Mouse (Mus musculus) cerebellum, adult 8-10 months (tissue): ENCODE data around the gene Rho.
A peak's percentile ranks its signal among the peaks of the same experiment; 100 is the strongest.

Source experiments
- DNase-seq: peaks from one replicate; pipeline ENCODE4 v3.0.0; 2022

The Rho gene

DNA sequence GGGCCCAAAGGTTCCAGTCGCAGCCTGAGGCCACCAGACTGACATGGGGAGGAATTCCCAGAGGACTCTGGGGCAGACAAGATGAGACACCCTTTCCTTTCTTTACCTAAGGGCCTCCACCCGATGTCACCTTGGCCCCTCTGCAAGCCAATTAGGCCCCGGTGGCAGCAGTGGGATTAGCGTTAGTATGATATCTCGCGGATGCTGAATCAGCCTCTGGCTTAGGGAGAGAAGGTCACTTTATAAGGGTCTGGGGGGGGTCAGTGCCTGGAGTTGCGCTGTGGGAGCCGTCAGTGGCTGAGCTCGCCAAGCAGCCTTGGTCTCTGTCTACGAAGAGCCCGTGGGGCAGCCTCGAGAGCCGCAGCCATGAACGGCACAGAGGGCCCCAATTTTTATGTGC is at the start of gene Rho:
TSS of gene Rho (plus strand) at position 110 of the 400 bp plus-strand sequence.
- DNase-seq: no peak

DNA sequence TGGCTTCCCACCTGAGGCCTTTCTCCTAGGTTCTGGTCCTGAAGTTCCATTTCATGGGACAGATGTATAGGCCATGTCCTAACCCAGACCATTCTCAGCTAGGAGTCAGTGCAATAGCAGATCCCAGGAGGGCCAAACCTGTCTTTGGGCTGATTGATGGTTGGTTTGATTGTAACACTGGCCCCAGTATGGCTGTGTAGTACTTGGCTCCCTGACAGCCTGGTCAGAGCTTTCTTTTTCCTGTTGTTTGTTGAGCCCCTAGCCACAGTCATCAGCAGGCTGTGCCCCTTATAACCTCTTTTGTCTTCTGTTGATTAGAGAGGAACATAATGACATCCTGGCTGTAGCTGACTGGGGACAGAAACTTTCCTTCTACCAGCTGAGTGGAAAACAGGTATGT is 47.5 kb upstream of the Rho start:
- no peak for DNase-seq

DNA sequence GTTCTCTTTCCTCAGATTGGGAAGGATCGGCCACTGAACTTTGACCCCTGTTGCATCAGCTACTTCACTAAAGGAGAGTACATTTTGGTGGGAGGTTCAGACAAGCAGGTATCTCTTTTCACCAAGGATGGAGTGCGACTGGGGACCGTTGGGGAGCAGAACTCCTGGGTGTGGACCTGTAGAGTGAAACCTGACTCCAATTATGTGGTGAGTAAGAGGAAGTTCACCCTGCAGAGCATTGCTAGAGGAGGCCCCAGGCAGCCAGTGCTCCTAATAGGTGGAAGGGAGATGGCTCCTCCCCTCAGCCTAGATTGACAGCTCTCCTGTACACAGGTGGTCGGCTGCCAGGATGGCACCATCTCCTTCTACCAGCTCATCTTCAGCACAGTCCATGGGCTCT is 44.7 kb upstream of the Rho start:
- DNase-seq: no peak

DNA sequence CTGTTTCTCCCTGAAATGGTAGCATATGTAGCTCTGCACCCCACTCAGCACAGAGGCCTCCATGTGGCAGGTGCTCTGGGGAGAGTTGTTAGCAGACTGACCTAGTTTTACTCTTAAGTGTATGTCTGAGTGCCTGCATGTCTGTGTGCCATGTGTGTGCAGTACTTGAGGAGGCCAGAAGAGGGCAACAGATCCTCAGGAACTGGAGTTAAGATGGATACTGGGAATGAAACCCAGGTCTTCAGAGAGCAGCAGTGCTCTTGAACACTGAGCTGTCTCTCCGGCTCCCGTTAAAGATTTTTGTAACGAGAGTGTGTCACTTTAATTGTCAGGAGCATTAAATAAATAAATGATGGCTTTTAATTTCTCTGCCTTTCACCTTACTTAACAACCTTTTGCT is 43.3 kb upstream of the Rho start:
- no peak for DNase-seq

DNA sequence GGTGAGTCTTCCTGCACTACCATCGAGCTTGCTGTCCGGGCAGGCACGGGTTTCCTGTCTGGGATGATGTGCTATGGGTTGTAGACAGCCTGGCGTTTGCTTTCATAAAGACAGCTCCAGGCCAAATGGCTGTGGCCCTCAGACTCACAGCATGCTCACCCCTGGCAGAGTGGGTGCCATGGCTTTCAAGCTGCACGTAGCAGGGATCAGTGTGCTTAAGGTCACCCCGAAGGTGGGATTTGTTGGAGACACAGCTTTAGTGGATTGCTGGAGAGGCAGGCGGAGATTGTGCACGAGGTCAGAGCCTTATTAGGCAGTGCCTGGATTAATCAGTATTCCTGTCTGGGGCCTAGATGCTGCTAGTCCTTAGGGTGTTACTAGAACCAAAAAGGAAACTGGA is 40.9 kb upstream of the Rho start:
- no peak for DNase-seq

DNA sequence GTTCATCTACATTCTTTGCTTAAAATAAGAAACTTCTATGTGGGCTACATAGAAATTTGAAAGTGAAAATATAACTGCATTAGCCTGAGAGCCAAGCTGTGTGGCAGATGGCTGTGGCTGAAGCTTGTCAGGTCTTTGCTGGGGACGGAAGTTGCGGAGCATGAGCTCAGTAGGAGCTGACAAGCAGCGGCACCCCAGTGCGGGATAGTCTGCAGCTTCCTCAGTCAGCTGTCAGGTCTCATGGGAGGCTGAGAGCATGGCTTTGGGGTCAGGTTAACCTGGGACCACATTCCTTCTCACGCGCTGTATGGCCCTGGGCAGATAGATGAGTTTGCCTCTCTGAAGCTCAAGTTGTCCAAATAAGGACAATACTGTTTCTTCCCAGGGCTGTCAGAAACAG is 40.5 kb upstream of the Rho start:
- DNase-seq: no peak

DNA sequence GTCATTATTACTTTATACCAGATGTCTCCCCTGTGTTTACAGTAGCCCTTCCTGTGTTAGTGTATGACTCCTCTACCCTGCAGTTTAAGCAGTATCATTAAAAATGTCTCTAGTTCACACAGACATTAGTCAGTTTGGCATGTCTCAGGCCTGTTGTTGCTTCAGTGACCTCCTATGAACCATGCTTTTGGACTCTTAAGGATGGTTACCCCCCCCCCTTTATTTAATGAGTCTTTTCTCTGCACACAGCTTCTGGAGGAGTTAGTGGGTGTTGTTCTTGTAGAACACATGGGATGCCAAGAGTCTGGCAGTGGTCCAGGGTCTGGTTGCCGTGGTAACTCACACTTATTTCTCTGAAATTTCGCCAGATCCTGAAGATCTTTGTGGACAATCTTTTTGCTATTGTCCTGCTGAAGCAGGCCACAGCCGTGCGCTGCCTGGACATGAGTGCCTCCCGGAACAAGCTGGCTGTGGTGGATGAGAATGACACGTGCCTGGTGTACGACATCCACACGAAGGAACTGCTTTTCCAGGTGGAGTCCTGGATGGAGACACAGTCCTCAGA is 40.0 kb upstream of the Rho start:
- peak; percentile 53 for DNase-seq

DNA sequence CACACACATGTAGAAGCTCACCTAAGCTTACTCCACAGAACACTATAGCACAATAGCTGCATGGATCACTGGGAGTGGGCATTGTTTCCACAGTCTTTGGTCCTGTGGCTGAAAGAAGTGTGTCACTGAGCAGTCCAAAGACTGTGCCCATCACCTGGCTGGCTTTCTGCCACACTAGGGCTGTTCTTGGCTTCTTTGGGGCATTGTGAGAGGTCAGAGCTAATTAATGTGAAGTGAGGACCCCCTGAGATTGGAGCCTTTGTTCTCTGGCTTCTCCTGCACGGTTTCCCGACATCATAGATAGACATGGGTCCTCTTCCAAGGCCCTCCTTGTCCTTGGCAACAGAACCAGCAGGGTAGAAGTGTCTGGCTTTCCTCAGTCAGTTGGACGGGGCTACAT is 39.2 kb upstream of the Rho start:
- DNase-seq: no peak

DNA sequence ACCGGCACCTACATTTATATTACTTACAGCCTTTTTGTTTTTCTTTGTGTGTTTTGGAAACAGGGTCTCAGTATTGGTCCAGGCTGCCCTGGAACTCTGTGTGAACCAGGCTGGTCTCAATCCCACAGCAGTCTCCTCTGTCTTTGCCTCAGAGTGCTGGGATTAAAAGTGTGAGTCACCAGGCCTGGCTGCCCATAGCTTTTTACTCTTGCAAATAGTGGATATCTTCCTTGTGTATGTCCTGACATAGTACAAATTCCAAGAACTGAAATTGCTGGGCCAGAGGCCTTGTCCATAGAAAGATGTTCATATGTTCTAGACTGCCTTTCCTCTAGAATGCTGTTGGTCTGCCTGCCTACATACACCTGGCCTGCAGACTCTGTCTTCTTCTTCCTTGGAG is 35.2 kb upstream of the Rho start:
- no peak for DNase-seq

DNA sequence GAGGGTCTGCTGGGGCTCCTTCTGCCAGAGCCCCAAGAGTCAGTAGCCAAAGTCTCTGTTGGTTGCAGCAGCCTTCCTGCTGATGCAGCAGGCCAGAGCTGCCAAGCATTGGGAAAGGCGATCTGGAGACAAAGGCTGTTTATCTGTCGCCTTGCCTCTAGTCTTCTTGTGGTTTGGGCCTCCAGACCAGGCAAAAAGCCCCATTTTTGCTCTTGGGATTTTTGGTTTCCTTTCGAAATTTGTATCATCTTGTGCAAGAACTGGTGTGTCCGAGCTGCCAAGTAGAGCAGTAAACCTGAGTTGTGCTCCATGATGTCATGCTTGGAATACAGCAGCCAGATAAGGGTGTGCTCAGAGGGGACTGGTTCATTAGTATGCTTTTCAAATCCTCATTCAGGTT is 34.4 kb upstream of the Rho start:
- DNase-seq: no peak

DNA sequence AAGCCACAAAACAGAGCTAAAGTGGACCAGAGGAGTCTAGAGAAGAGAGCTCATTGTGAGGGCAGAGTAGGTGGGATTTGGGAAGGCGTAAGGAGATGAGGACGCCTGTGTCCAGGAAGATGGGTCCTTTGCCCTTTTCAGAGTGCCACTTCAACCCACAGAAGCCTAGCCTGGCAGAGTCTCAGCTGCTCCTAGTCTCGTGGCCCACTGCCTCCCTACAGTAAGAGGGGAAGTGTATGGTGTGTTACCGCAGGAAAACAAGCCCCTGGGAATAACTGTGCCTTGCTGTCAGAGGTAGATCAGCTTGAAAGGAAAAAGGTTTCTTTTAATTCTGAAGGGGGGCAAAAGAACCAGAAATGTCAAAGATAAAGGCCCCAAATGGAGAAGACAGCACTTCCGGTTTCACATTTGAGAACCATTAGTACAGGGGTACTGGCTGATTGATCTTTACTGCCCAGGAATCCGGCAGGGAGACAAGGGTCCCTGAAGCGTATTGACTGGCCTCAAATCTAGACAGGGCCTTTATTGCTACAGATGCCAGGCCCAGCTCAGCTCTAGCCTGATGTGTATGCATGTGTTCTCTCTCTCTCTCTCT is 33.5 kb upstream of the Rho start:
- DNase-seq: no peak

DNA sequence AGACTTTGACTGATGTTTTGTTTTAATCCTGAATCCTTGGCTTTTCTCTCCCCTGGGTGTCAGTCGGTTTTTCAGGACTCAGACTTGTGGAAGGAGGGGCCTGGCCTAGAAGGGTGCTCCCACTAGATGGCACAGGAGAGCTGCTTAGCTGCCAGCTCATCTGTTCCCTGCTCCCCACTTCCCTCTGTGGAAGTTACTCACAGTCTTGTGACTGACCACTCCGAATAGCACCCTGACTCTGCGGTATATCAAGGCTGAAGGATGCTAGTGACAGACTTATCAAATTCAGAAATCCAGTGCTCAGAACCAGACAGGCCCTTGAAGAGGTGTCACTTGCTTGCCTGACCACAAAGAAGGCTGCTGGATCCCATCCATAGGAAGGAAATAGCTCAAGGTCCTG is 30.5 kb upstream of the Rho start:
- DNase-seq: peak; percentile 83

DNA sequence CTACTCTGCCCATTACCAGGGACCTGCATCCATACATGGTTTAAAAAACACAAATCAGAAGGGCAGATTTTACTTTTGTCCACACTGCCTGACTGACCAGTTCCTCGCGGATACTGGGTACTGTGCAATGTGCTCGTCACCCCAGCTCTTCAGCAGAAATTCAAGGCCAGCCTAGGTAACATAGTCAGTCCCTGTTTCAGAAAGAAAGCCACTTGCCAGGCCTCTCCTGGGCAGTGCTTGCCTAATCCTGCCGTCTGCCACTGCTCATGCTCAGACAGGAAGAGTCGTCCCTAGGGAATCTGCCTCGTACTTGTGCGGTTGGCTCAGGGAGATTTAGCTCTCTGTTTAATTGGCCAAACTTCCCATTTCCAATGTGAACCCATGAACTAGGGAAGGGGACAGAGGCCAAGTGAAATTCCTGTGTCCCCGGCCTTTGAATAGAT is 30.0 kb upstream of the Rho start:
- DNase-seq: no peak

DNA sequence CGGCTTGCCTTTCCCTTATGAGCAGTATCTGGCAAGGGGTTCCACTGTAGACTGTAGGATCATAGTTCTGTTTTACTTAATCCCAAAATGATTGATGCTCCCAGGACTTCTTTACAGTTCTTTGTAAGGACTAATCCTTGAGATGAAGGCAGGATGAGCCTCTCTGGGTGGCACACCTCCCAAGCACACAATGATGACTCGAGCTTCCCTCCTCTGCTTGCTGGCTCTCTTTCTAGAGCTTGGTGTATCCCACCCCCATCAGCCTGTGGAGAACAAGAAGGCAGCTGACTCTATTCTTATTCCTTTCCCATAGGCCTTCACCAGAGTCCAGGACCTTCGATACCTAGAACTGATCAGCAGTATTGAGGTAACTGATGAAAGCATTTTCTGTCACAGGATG is 29.0 kb upstream of the Rho start:
- DNase-seq: no peak

DNA sequence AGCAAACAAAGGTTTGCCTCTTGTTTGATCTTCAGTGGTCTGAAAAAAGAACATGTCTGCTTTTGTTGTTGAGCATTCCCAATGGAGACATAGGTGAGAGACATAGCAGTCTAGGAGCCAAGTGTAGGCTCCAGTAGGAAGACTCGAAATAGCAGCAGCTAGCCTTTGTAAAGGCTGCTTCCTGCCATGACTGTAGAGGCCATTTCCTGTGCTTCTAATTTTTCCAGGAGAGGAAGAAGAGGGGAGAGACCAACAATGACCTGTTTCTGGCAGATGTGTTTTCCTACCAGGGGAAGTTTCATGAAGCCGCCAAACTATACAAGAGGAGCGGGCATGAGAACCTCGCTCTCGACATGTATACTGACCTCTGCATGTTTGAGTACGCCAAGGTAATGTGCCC is 26.0 kb upstream of the Rho start:
- no peak for DNase-seq

DNA sequence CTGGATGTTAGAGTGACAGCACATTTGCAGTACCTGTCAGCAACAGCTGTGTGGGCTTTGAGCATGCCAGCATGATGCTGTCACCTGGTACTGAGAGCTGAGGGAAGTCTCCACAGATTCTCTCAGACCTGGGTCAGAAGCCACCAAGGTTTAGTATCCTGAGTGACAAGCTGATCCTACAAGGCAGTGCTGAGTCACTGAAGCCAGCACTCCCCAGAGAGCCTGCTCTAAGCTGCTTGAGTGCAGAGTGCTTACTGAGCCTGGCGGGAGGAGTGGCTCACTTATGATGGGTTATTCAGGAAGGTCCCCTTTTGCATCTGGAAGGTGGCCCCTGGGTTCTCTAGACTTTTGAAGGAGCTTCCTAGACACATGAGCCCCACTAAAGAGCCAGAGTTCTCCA is 25.1 kb upstream of the Rho start:
- no peak for DNase-seq

DNA sequence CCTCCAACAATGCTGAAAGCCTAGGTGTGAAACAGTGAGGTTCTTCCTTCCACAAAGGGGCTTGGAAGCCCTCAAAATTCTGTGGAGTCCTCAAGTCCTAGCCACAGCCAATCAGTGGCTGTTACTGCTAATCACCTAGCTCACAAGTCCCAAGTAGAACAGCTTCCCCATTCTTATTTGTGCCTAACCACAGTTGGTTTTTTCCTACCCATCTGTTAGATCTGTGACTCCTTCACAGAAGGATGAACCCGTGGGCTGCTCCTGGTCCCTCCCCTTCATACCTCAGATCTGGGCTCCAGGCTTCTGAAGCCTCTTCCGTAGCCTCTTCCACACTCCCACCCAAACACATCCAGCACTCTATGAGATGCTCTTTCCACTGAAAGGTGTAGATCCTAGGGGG is 24.7 kb upstream of the Rho start:
- DNase-seq: no peak

DNA sequence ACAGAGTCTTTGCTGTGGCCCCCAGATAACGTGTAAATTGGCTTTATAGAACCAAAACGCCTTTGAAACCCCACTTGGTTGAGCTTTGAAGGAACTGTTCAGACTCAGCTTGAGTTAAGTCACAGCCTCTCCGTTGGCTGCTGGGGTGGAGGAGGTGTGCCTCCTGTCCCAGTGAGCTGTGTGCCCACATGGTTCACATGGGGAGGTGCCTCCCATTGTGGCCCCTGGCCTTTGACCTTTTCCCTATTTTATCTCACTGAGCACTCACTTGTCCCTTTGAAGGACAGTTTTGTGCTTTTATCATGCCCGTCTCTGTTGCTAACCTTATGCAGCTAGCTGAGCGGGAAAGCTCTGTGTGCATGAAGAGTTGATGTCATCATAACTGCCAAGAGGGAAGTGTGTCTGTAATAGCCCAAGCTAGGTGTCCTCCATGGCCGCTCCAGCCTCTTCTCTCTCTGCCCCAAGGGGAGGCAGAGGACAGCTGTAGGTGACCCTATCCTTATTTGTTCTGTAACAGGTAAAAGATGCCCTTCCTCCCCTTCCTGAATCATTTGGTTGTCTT is 23.0 kb upstream of the Rho start:
- DNase-seq: no peak

DNA sequence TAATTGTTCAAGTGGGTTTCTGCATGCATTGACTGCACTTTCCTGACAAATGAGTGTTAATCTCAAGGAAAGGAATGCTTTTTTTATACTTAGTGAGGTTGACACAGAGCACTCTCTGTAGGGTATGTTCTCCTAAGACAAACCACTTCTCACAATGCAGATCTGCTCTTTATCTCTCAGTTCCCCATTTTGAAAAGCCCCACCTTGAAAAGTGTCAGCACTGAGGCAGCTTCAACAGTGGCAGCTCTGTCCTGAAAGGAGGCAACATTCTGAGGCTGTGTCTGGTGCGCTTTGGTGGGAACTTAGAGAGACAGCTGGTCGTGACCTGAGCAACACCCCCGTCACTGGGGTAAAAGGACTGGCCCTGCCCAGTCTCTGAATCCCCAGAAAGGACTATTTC is 22.5 kb upstream of the Rho start:
- DNase-seq: no peak

DNA sequence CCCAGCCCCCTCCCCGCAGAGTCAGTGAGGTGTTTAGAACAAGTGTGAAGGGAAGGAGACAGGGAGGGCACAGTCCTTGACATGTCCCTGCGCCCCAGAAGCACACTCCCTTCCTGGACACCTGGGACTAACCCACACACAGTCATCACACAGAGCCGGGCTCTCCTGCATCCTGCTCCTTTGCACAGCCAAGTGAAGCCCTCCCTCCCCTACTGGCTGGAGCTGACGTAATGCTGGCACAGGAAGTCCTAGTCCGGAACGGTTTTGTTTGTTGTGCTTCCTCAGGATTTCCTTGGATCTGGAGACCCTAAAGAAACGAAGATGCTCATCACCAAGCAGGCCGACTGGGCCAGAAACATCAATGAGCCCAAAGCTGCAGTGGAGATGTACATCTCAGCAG is 21.6 kb upstream of the Rho start:
- no peak for DNase-seq

DNA sequence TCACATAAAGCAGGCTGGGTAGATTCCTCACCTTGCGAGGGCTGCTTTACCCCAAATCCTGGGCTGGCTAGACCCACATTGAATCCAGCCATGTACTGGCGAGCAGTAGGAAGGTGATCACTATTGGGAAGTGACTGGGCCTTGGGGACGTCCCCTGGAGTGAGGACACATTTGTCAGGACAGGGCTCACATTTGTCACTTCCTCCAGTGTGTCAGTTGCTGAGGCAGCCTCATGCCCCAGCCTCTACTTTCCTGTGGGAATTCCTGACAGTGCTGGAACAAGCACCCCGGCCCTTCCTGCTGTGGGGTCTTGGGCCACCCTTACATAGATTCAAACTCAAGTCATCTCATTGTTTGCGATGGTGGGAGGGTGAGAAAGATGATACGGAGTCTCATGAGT is 19.8 kb upstream of the Rho start:
- DNase-seq: no peak

DNA sequence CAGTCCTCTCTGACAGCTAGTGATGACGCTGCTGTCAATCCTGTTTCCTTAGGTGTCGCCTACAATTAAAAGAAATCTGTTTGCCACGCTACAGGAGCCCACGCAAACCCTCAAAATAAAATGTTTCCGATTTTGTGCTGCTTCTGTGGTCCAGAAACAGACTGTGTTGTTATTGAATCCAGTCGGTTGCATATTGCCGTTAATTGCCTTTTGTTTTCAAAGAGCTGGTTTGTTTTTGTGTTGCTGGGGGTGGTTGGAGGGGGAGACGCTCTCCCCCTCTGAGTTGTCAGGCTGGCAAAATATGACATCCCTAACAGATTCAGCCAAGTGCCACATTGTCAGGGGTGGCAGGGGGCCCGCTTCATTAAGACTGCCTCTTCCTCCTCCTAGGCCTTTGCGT is 18.1 kb upstream of the Rho start:
- no peak for DNase-seq

DNA sequence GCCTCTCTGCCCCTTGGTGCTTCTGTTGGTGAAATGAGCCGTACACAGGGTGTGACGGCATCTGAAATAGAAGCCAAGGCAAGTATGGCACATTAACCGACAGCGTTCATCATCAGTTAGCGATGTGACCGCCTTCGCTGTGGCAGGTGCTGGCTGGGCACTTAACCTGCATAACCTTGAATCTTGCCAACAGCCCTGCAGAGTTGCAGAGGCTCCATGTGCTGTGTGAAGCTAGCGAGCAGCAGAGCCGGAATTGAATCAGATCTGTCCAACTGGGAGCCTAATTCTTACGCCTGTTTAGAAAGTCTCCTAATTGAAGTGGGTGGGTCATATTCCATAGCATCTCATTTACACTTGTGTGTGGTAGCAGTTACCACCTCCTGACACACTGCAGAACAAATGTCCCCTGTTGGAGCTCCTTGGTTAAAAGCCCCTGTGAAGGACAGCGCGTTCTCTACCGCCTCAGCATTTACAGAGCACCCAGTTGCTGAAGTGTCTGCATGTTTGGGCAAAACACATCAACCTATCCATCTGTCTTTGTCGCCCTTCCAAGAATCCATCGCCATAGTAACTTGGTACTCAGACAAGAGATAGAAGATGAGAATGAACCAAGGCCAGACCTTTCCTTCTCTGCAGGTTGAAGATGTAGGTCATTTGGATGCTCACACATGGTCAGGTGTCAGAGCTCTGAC is 16.9 kb upstream of the Rho start:
- peak; percentile 67 for DNase-seq

DNA sequence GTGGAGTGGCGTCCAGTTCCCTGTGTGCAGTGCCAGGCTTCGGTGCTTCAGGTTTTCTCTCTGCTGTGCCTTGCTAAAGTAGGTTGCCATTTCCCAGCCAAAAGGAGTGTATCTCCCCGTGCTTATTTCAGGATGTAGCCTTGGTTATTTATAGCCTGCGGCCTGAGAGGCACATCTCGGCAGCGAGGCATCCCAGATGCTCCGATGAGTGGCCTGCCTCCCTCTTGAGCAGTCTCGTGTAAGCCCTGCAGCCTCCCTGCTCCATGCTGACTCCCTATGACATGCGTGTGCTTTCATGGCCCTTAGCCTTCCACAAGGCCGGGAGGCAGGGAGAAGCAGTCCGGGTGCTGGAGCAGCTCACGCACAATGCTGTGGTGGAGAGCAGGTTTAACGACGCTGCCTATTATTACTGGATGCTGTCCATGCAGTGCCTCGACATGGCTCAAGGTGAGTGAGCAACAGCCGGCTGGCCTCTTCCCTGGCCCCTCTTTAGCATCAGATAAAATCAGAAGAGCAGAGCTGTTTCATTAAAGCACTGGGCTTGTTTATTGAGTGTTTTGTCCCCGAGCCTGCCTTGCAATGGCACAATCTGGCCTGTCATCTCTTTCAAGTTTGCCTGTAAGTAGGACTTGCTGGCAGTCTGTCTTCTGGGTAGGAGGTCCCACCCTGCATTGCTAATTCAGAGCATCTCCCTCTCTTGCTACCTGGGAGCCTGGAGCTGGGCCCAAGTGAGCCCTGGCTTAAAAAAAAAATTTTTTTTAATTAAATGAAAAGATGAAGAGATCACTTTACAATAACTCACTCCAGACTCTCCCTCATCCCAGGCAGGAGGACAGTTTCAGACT is 15.7 kb upstream of the Rho start:
- DNase-seq: peak; percentile 59
